Mouse (Mus musculus): ENCODE results near the gene Angptl8.

GRCm38 (mm10) chr9:21846755-21847341, 11.5 kb downstream of the Angptl8 start:
- TF ChIP-seq CTCF (IDR thresholded peaks at IDR 0.05; ENCODE audit: control insufficient read depth, insufficient read depth, insufficient read length) (no peak), MAX (IDR thresholded peaks at IDR 0.05) (no peak), MYOD1 (IDR thresholded peaks at IDR 0.05; ENCODE audit: control insufficient read depth, insufficient read length, low read depth) (peak; percentile 4), CEBPB (IDR thresholded peaks at IDR 0.05; ENCODE audit: low read depth) (no peak), MYOG (IDR thresholded peaks at IDR 0.05; ENCODE audit: control insufficient read depth, extremely low read depth, insufficient read length) (no peak), FOSL1 (IDR thresholded peaks at IDR 0.05; ENCODE audit: insufficient read depth, low read length, poor library complexity, severe bottlenecking) (no peak), USF1 (IDR thresholded peaks at IDR 0.05; ENCODE audit: low read depth) (no peak)

Measured in C2C12 (cell line).